Mouse (Mus musculus) cortical plate, adult 2 months (tissue): ENCODE results near the gene Shank2.

Experiments used
- CTCF ChIP-seq: fragments of 200-500 bp; IDR thresholded peaks from 2 replicates; pipeline ENCODE4 v1.5.1; 2011; ENCODE audit warnings: mild to moderate bottlenecking, control low read depth, low read length; ENCODE audit not compliant: insufficient read depth; ENCODE audit errors: extremely low read depth
- POLR2A ChIP-seq: fragments of 200-500 bp; IDR thresholded peaks from 2 replicates; pipeline ENCODE4 v1.6.1; 2011; ENCODE audit warnings: mild to moderate bottlenecking, low read length, control low read depth; ENCODE audit not compliant: insufficient read depth; ENCODE audit errors: extremely low read depth

DNA sequence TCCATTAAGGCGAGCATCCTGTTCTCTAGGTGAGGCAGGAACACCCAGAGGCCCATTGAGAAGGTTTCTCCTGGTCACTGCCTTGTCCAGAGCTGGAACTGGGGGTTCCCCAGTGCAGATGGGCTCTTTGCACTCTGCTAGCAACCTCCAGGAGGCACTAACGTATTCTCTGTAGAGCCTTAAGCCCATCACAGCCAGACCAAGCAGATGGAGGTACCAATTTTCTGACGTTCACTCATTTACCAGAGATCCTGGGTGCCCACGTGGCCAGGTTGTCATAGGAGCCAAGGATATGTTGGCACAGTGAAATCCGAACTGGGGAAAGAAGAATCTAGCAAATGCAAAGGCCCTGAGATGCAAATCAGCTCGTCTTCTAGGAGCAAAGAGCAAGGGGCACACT is 249.5 kb downstream of the Shank2 start:
- no peak for TF ChIP-seq POLR2A
- TF ChIP-seq CTCF: 0 out of 2 replicates have a peak, but pooled peaks have one; percentile 26
